Mouse (Mus musculus) forelimb bud, embryonic 11.5 days (tissue): Measurements from ENCODE around the gene Pigq.

Experiments
- DNase-seq: peaks from one replicate; pipeline ENCODE4 v3.0.0-alpha.2; 2012; ENCODE audit warnings: low read depth, low spot score

Pigq gene

DNA sequence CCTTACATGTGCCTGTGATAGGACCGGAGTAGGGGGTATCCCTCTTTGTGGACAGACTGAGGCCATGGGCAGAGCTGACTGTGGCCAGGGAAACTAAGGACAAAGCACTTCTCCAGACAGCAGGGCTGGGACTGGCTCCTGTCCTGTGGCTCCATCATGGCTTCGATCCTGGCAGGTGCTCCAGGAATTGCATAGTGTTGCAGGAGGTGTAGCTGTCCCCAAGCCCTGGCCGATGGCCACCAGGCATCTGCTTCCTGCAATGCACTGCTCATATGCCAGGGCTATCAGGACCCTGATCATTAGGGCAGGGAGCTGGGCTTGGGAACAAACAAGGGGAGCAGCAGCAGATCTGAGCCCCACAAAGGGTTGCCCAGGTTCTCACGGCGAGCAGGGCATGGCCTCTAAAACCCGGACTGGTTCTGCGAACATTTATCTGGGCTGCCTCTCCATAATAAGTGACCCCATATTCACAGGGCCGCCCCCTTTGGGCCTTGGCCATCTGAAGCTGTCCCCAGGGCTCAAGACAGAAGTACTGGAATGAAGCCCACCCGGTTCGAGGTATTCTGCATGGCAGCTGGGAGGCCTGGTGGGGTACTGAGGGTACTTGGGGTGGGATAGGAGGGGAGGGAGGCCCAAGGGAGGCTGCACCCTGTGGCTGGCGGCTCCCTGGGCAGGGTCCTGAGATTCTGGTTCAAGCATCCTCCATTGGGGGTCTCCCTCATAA is 14.2 kb upstream of the Pigq start:
- no peak for DNase-seq

DNA sequence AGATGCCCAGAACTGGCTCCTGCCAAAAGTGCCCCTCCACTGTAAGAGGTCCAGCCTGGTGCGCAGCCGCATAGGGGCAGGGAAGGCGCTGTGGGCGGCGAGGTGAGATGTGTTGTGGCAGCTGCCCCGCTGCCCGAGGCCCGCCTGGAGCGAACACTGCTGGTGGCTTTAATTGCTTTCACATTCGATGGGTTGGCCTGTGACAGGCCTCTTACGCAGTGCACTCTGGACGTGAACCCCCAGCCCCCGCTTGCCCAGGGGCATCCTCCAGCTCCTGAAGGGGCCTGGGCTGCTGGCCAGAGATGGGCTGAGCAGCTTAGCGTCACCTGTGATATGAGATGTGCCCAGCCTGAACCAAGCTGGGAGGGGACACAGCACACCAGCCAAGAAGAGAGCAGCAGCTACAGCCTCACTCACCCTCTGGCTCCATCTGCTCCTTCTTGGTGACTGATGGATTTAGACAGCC is 12.9 kb upstream of the Pigq start:
- DNase-seq: no peak

GRCm38 (mm10) chr17:25956631-25957030 is 11.9 kb upstream of the Pigq start:
- DNase-seq: no peak

- DNase-seq: no peak
Observed at GRCm38 (mm10) chr17:25956201-25956600, 11.5 kb upstream of the Pigq start.

- no peak for DNase-seq
Observed at GRCm38 (mm10) chr17:25955736-25956135, 11.0 kb upstream of the Pigq start.

DNA sequence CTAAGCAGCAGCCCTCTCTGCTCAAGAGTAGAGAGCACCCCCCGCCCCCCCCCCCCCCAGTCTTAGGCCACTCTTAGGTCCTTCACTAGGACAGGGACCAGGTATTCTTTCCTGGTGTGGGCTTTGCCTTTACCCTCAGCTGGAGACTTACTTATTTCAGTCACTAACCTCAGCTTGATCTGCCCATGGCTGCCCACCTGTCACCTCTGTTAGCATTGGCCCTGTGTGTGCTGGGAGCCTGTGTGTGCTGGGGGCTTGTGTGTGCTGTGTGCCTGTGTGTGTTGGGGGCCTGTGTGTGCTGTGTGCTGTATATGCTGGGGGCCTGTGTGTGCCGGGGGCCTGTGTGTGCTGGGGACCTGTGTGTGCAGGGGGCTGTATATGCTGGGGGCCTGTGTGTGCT is 9.9 kb upstream of the Pigq start:
- DNase-seq: no peak

DNA sequence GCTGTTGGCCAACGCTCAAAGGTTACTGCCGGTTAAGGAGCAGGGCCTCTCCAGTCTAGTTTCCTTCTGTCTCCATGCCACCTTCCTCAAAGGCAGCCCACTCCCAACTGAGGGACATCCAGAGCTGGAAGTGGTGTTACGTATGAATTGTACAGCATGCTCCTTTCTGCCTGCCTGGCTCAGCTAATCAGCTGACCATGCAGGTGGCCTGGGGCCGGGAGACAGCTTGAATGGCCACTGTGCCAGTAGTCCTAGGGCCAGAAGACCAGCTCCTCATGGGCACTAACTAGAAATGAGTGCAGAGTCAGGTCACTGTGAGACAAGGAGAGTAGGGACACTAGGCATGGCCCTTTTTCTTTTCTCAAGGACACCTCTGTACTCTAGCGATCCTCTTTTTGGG is 8.4 kb upstream of the Pigq start:
- no peak for DNase-seq

GRCm38 (mm10) chr17:25951803-25952623 is 7.3 kb upstream of the Pigq start, which contains the start of gene A930017K11Rik:
A930017K11Rik (minus strand) TSS chr17:25952565.
- DNase-seq: no peak

DNA sequence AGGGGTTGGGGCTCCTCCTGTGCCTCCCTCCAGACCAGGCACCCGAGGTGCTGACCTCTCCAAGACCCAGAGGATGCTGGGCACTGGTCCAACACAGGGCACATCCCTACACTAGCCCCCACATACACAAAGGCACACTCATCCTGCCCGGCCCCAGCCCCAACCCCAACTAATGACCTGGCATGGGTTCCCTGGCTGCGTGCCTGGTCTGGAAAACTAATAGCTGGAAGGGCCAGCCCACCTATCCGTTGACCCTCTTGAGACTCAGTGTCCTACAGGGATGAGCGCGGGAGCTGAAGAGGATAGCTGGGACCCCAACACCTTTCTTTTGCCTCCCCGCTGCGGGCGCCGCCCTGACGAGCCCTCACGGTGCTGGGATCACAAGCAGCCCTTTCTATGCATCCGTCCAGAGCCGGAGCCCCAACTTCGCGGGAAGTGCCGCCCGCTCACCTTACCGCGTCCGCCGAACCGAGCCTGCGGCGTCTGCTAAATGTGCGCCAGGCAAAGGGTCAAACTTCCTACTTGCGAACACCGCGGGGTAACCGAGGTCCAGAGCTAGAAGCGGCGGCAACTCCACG is 6.6 kb upstream of the Pigq start:
- no peak for DNase-seq

DNA sequence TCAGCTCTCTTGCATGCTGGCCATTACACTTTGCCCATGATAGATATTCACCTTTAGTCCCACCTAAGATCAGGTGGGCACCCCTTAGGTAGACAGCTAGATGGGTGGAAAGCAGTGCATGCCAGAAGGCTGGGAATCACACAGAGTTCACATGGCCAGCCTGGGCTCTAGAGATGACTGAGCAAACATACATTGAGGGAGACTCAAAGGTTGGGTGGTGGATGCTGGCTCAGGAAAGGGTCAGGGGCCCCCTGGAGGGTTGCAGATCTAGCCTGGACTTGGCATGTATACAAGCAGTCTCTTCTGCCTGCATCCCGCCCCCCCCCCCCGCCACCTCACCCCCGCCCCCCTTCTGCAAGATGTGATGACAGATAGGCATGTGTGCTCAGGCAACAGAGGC is 6.0 kb upstream of the Pigq start:
- no peak for DNase-seq

DNA sequence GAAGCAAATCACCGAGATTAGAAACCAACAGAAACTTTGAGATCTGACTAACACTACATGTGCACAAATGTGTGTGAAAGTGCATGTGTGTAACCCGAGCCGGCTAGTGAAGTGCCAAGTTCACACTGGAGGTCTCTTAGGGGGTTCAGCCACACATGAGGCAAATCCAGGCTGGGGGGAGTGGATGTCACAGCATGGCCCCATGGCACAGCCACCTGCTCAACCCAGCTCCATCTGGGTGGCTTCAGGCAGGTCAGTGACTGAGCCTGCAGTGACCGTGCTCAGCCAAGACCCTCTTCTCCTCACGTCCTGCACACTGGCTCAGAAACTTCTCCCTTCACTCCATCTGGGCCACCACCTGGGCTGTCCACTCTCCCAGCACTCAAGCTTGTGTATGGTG is 5.2 kb upstream of the Pigq start:
- DNase-seq: no peak

DNA sequence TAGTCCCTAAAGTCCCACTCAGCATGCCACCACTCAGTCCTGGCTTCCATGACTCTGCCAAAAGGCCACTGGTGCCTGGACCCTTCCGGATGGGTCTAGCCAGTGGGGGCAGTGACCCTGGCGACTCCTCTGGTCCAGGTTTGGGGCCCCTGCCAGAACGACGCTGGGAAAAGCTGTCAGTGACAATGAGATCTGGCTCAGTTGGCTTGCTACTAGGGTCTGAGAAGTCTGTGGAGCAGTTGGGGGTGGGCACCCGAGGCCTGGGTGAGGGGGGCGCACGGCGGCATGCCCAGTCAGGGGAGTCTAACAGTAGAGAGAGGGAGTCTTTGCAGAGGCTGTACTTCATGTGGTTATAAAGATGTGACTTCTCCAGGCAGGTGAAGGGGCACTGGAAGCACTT is 3.3 kb upstream of the Pigq start:
- no peak for DNase-seq

DNA sequence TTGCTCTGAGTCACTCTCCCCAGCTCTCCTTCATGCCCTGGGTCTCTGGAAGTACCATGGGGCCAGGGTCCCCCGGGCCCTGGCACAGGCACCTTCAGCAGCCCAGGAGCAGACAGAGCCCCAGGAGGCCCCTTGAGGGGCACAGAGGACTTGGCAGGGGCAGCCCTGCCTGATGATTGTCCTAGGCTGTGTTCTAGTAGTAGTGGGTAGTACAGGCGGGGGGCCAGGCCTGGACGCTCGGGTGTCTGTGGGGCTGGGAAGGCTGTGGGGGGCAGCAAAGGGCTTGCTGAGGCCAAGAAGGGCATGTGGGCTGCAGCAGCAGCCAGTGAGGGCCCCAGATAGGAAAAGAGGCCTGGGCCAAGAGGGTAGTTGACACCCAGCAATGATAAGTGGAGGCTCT is 2.8 kb upstream of the Pigq start:
- DNase-seq: no peak

DNA sequence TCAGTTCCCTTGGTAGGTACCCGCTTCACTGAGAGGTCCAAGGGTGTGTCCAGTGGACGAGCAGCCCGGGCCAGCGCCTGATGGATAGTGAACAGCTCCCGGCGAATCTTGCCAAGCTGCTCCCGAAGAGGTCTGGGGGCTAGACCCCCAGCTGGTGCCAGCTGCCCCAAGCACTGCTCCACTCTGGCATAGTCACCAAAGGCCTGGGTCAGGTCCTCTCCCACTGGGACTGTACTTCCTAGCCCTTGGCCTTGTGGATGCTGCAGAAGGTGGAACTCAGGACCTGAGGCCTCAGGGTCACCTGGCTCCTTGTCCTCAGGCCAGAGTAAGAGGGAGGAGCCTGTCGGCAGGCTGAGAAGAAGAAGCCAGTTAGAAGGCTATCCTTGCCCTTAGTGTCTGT is 2.2 kb upstream of the Pigq start:
- no peak for DNase-seq

- DNase-seq: no peak
Observed at GRCm38 (mm10) chr17:25946349-25946748, 1.6 kb upstream of the Pigq start.

DNA sequence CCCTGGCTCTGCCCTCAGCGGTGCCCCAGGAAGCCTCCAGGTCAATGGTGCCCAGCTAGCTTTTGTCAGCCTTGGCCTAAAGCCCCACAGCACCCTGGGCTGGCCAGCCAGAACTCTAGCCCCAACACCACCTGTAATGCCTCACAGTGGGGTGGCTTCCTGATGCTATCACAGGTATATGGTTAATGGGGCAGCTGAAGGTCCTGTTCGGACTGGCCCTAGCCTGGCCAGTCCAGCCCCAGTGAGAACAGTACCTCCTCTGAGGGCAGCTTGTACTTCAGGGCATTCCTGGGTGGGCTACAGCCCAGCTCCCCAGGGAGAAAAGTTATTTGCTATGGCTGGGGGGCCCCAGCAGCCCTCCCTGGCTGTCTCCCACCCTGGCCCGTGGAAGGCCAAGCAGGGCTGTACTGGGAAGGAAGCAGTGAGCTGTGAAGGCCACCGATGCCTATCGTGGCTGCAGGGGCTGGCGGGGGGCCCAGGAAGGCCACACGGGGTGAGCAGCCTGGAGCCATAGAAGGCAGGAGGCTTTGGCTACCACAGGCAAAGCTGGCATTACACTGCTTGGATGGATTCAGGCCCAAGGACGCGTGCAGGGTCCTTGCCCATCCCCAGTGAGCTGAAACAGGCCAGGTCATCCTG is 900 bp upstream of the Pigq start:
- DNase-seq: no peak

GRCm38 (mm10) chr17:25943769-25944168 is 967 bp downstream of the Pigq start:
- DNase-seq: no peak

- no peak for DNase-seq
Observed at GRCm38 (mm10) chr17:25943221-25943620, 1.5 kb downstream of the Pigq start.

- no peak for DNase-seq
Observed at GRCm38 (mm10) chr17:25942597-25943151, 2.1 kb downstream of the Pigq start.

DNA sequence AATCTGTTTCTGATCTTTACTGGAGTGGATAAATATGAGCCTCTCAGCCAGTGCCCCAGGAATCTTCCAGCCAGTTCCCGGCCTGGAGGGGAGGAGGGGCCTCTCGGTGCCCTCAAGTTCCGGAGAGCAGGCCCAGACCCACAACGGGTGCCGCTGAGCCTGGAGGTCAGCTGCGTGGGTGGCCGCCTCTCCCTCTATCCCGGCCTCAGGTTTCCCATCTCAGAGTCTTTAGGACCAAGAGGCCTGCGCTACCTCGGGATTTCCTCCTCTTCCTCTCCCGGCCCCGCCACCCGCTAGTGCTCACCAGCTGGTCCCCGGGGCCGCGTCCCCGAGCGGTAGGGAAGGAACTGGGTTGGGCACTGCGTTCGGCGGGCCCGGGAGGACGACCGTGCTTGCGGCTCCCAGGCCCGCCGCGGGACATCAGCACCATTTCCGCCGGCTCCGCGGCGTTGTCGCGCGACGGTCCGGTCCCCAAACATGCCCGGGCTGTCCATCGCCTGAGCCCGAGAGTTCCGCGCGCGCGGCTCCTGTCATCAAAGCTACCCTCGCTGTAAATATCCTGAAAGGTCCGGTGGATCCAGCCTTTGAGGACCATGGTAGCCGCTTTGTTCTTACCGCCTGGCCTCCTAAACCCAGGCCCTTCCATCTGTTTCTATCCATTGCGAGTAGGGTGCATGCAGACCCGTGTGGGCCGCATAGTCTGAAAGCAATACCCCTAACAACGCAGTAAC is 3.1 kb downstream of the Pigq start:
- peak; percentile 63 for DNase-seq

GRCm38 (mm10) chr17:25934526-25934925 is 10.2 kb downstream of the Pigq start:
- DNase-seq: no peak
